Mouse (Mus musculus) adrenal gland, postnatal 36 days (tissue): ENCODE measurements around the gene Tnfrsf1b. TPM values are rescaled to one million over a fixed set of nuclear protein-coding genes. Genes with fewer than 3 reads are reported as not detected.

Source experiments
- DNase-seq, 2 experiments: peaks; one replicate each; pipeline ENCODE4 v3.0.0; 2021; ENCODE audit warnings: mixed read lengths in 1 of 2
- long read RNA-seq, 2 experiments: library from polyadenylated mRNA; stranded (forward); transcript quantifications; one replicate each; pipeline ENCODE4 v2.0.0; 2021; ENCODE audit warnings: borderline sequencing depth in 2 of 2
- total RNA-seq, 2 experiments: library from RNA; stranded (reverse); gene quantifications; 2 replicates each; pipeline ENCODE4 v1.2.3; 2021

The Tnfrsf1b gene
- 1 to 10 TPM; 7.6 to 9.7 TPM for total RNA-seq
- long read RNA-seq, experiment 1, partial matches to known transcripts, result 1 of 5 reads
- long read RNA-seq, experiment 1, other reads (novel, unspliced or antisense), result 3 of 5 reads
- long read RNA-seq, experiment 2, partial matches to known transcripts, result 1 of 3 reads
- long read RNA-seq, experiment 2, other reads (novel, unspliced or antisense), result 0 of 3 reads

GRCm38 (mm10) chr4:145246173-145247011, at the start of gene Tnfrsf1b:
Gene Tnfrsf1b, minus strand, starts transcription at chr4:145246870.
- DNase-seq, result peak; percentile 62 to 75

- DNase-seq, result peak; percentile 83 to 84
These were observed 49.1 kb upstream of the Tnfrsf1b start for GRCm38 (mm10) chr4:145295589-145296300.

GRCm38 (mm10) chr4:145294588-145294987, 47.9 kb upstream of the Tnfrsf1b start:
- DNase-seq, result no peak

- peak; percentile 60 to 71 for DNase-seq
These were observed 39.9 kb upstream of the Tnfrsf1b start for GRCm38 (mm10) chr4:145286369-145287120.

GRCm38 (mm10) chr4:145284675-145285074, 38.0 kb upstream of the Tnfrsf1b start:
- no peak for DNase-seq

- DNase-seq, result peak; percentile 51 to 55
These were observed 36.8 kb upstream of the Tnfrsf1b start for GRCm38 (mm10) chr4:145283441-145283840.

- peak; percentile 62 to 64 for DNase-seq
These were observed 34.3 kb upstream of the Tnfrsf1b start for GRCm38 (mm10) chr4:145280966-145281365.

- DNase-seq, result no peak
These were observed 32.2 kb upstream of the Tnfrsf1b start for GRCm38 (mm10) chr4:145278724-145279370.

- DNase-seq, result no peak
These were observed 31.6 kb upstream of the Tnfrsf1b start for GRCm38 (mm10) chr4:145278231-145278630.

GRCm38 (mm10) chr4:145276368-145277249, 29.9 kb upstream of the Tnfrsf1b start:
- no peak for DNase-seq

GRCm38 (mm10) chr4:145274887-145275286, 28.2 kb upstream of the Tnfrsf1b start:
- no peak for DNase-seq

- DNase-seq, result no peak
These were observed 27.3 kb upstream of the Tnfrsf1b start for GRCm38 (mm10) chr4:145273923-145274322.

GRCm38 (mm10) chr4:145272763-145273162, 26.1 kb upstream of the Tnfrsf1b start:
- DNase-seq, result peak in 1 of 2 experiments; percentile 37

GRCm38 (mm10) chr4:145271634-145272033, 25.0 kb upstream of the Tnfrsf1b start:
- DNase-seq, result no peak

- no peak for DNase-seq
These were observed 23.5 kb upstream of the Tnfrsf1b start for GRCm38 (mm10) chr4:145270136-145270535.

GRCm38 (mm10) chr4:145267631-145268110, 21.0 kb upstream of the Tnfrsf1b start:
- DNase-seq, result peak; percentile 58 to 62

GRCm38 (mm10) chr4:145266505-145266904, 19.8 kb upstream of the Tnfrsf1b start:
- DNase-seq, result no peak

GRCm38 (mm10) chr4:145264761-145265160, 18.1 kb upstream of the Tnfrsf1b start:
- DNase-seq, result no peak

GRCm38 (mm10) chr4:145263583-145263982, 16.9 kb upstream of the Tnfrsf1b start:
- DNase-seq, result no peak

- no peak for DNase-seq
These were observed 14.1 kb upstream of the Tnfrsf1b start for GRCm38 (mm10) chr4:145260802-145261201.
